Mouse (Mus musculus) urinary bladder, postnatal 14 days (tissue): ENCODE measurements at regions not wholly inside any gene's neighbourhood (a gene's known extent, or its start where the extent isn't known, plus 50 kb on each side); places are given as distances from the start of the nearest gene placed in this dataset.
"Not testable (repeated sequence)": the region's sequence is repeated elsewhere in the genome, so short reads cannot be mapped to it uniquely, and the experiment has no call there.

Experiments used
- DNase-seq: peaks from one replicate; pipeline ENCODE4 v3.0.0; 2021; ENCODE audit warnings: low spot score

DNA sequence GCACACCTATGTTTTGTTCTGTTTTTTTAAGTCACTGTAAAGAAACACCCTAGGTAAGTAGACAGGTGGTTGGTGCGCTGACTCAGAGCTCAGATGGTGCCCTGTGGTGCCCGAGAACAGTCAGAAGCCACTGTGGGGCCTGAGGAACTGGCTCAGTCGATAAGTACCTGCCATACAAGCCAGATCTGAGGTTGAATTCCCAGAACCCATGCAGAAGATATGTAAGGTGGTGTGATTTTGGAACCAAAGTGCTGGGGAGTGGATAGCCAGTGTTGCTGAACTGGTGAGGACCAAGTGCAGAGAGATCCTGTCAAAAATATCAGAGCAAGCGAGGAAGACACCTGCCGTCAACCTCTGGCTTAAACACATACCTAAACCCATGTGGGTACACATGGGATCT lies 65.4 kb downstream of the Chst1 start:
- no peak for DNase-seq

DNA sequence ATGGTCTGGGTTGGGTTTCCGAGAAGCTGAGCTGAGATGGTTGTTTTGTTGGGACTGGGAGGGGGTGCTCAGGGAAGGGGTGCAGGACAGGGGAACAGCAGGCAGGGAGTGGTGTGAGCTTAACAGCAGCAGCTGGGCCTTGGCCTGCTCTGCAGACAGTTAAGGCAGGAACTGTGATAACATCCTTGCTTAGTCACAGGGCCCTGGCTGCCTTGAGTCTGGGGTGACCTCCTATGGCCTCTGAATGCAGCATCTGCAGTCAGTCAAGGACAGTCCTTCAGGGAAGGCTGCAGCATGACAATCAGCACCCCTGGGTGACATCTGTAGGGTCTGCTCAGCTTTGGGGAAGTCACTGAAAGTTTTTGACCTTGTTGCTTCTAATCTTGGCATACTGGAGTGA lies 67.7 kb downstream of the Chst1 start:
- DNase-seq = peak; percentile 8

DNA sequence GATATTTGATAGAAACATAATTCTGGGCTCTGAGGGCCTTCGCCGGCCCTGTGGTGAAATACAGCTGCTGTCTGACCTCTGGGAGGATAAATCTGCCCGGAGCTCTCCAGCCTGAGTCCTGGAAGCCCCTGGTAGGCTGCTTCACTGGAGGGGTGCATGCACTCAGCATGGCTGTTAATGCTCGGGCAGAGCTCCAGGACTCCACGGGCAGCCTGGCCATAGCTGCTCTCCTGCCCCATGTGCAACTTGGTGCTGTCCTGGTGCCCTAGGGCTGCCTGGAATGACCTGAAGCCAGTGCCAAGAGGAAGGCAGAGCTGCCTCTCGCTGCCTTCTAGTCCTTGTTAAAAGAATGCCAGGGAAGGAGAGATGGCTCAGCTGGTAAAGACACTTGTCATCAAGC lies 68.2 kb downstream of the Chst1 start:
- no peak for DNase-seq

DNA sequence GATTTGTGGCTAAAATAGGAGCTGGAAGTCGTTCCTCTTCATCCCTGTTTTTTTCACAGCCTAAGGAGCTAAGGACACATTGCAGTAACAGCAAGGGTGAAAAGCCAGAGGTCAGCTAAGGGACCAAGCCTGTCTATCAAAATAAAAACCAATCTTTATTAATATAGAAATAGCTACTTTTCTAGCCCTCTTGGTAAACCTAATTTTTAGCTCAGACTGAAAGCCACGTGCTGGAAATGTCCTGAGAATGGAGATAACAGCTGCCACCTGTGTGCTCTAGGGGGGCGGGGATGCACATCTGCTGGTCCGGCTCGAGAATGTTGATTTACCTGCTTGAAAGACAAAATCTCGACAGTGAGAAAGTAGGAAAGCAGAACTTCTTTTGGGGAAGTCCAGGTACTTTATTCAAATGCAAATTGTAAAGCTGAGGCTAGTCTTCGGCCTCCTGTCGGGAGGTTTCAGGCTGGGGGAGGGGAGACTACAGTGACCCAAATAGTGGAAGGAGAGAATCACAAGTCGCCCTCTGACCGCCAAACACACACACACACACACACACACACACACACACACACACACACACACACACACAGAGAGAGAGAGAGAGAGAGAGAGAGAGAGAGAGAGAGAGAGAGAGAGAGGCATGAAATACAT lies 70.0 kb downstream of the Chst1 start:
- not testable (repeated sequence) for DNase-seq

DNA sequence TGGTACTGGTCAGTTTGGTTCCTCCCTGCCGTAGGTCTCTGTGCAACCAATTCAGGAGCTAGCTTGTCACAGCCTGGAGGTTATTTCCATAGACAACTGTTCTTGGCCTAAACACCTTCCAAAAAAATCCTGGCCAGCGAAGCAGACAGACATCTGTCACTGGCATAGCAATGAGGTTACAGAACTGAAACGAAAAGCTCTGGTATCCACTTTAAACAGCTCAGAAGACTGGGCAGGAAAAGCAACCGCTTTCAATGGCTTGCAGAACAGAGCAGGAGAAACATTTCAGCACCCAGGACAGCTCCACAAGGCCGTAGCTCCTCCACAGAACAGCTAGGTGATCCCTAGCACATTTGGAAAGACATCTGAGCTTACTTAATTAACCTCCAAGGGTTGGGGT lies 72.1 kb downstream of the Chst1 start:
- peak; percentile 63 for DNase-seq

DNA sequence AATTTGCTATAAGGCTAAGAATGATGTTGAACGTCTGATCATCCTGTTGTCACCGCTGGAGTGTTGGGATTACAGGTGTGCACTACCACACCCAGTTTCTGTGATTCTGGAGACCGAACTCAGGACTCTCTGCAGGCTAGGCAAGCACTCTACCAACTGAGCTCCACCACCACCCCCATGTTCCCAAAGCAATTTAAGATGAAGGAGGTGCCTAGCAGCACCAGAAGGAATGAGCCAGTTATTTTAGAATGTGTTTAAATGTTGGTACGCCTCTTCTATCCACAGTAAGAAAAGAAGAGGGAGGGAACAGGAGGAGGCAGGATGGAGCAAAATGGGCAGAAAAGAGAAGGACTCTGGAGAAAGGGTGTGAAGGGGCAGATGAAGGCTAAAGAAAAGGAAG lies 72.6 kb downstream of the Chst1 start:
- no peak for DNase-seq

DNA sequence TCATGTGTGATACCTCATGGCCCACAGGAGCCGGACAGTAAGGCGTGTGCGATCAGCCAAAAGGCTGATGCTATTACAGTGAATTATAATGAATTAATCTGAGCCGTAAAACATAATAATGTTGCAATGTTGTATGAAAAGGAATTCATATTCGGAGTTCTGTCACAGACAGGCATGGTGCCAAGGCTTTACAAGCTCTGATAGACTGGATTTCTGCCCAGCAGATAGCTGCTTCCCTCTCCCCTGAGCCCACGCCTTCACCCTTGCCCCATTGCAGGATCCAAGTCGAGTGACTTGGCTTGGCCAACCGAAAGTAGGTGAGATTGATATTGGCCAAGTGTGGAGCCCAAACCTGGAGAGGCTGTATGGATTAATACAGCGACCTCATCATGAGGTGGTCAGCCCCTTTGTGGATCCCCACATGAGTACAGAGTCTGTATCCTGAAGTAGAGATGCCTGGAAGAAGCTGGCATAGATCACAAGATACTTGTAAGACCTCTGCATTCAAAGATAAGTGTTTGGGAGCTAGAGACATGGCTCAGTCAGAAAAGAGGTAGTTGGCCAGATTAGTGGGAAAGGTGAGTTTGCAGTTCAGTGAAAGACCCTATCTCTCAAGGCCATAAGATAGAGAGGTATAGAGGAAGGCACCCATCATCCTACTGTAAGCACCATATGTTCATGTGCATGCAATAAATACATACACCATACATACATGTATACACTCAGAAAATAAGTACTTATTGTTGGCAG lies 73.7 kb downstream of the Chst1 start:
- DNase-seq = no peak

DNA sequence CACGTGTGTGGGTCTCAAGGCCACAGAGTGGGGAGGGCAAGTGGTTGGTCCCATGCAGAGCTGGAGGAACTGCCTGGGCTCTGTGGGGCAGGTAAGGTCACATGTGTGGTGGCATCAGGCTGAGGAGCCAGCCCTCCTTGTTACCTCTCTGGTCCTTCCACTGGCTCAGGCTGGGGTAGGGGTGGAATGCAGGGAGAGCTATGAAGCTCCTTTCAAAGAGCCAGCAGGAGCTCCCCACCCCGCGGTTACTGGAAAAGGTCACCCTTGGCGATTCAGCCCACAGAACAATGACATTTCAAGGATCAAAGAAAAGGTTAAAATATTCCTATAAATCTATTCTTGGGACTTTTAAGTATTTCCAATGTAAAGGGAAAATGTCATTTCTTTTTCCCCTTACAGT lies 74.4 kb downstream of the Chst1 start:
- DNase-seq = no peak

DNA sequence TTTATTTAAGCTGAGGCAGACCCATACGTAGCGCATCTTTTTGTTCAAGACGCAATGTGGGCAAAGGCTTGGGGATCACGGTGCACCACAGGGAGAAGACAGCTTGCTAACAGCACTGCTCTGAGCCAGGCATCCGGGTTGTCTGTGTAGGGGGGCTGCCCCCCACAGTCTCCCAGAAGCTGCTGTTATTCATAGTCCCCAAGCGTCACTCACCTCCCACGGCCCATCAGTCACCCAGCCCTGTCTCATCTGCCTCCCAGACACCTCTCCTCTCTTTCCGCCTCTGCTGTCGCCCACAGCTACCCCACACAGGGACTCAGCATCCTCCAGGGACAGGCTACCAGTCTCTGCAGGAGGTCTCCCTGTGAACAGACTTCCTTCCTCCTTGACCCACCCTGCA lies 75.7 kb downstream of the Chst1 start:
- DNase-seq = no peak

DNA sequence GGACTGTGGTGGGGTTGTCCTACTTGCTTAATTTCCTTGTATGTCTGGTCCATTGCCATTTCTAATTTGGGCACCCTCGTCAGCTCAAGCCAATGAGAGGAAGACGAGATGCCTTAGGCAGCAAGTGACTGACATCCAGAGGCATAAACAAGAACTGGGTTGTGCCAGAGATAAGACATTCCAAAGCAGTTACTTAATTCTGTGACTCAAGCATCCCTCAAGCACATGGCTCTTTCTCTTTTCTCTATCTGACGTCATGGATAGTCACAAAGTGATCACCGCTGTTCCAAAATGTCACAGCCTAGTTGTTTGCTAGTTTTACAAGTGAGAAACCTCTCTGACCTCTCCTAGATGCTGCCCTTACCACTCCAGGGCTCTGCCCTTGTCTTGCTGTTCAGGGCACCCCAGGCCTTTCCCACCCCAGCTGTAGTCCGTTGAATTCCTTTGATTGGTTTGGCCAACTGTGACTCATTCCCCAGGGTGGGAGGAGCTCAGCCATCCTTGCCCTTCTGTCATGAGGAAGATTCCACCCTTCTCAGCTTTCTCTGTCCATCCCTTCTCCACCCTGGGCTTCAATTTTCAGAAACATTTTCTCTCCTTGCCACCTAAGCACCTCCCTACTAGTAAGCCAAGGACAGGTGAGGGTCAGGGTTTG lies 78.9 kb downstream of the Chst1 start:
- no peak for DNase-seq

DNA sequence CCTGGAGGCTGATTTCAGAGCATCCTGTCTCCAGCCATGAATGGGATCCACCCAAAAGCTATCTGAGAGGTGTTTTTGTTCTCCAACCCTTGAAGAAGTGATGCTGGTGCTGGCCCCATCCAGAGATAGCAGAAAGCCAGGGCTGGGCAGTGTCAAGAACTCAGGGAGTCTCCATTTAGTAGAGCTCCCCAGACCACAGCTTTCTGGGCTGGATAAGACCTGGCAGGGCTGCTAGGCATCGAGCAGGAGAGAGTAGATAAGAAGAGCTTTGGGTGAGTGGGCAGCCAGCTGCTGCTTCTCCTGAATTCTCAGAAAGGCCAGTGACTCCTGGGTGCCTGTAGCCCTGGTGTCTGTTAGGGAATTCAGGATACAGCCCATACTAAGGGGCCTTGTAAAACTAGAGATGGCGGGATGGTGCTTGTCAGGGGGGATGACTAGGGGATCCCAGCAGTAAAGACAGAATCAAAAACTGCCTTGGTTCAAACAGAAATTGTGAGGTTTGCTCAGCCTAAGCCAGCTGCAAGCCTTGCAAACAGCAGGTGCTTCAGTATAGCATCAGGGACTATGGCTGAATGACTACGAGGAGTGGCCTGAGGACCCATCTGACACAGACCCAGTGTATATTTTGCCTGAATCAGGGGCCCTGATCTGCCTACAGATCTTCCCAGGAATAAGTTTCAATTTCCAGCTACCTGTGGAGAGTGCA lies 79.6 kb downstream of the Chst1 start:
- no peak for DNase-seq

DNA sequence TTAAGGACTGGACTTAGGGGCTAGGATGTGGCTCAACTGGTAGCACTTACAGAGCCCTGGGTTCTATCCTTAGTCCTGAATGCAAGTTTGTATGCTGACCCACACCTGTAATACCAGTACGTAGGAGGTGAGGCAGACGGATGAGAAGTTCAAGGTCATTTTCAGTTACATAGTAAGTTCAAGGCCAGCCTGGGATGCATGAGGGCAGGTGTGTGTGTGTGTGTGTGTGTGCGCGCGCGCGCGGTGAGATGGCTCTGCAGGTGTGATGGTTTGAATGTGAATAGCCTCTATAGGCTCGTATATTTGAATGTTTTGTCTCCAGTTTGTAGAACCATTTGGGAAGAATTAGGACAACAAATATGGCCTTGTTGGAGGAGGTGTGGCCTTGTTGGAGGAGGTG lies 82.7 kb downstream of the Chst1 start:
- no peak for DNase-seq

DNA sequence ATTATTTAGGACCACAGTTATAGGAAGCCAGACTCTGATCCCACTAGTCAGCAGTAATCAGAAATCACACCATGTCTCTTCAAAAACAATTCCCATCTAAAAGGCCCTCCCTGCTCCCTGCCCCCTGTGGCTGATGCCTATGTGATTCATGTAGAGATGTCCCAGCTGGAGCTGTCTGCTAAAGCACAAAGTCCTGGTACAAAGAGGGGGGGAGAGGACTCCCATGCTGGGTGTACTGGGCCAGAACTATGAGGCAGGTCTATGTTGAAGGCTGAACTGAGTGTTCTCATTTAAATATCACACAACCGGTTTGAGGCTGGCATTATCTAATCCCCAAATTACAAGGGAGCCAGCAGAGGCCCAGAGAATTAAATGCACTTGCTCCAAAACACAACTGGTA lies 88.2 kb downstream of the Chst1 start:
- DNase-seq = no peak

DNA sequence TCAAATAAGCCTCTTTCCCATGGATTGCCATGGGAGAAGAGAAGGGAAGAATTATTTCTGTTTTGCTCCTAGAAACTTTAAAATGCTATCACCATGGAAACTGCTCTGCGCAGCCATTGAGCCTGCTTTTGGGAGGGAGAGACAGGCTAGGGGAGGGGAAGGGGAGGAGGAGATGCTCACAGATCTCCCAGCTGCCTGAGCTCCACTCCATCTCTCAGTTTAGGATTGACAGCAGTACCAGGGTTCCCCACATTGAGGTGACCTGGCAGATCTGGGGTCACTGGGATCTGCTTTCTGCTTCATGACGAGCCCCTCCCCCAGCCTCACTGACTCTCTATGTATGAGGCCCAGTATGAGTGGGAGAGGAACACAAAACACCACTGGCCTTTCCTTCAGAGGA lies 89.7 kb downstream of the Chst1 start:
- no peak for DNase-seq

DNA sequence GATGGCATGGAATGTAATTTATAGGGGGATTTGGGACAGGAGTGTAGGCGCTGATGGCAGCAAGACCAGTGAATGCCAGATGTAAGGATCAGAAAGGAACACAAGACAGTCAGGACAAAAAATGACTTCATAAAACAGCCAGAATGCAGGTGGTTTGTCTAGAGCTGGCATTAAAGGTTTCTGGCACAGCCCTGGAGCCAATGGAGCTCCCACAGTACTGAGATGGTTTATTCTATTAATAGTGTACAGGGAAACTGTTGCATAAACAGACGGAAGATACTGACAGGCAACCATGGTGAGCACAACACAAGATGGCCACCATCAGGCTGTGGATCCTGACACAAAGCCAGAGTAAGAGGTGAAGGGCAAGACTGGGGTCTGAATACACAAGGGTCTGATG lies 90.8 kb downstream of the Chst1 start:
- no peak for DNase-seq

DNA sequence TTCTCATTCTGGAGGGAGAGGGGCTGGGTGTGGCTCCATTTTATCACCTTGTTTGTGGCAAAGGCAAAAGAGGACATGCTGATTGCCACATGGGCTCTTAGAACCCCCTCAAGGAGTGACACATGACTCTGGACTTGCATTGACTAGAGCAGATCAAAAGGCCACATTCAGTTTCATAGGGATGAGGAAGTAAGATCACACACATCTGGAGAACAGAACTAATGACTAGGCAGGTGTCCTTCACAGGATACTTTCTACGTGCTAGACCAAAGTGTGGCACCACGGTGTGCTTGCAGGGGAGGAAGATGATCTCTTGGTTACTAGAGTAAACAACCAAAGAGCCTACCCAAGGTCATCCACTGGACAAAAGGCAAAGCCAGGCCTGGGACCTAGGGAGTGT lies 91.9 kb downstream of the Chst1 start:
- no peak for DNase-seq

DNA sequence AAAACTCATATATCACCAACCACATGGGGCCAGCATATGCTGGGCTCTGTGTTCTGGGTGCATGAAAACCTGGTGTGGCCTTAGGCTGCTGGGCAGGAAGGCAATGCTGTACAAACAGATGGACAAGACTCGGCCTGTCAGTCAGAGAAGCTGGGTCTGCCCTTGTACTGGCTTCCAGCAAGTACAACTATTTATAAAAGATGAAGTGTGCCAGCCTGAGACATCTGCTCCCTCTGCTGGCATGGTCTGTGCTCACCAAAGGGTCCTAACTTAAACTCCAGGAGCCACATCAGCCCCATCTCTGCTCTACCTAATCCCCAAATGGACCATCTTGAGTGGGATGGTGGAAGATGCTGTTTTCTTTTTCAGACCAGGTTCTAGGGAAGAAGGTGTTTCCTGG lies 93.1 kb downstream of the Chst1 start:
- no peak for DNase-seq

DNA sequence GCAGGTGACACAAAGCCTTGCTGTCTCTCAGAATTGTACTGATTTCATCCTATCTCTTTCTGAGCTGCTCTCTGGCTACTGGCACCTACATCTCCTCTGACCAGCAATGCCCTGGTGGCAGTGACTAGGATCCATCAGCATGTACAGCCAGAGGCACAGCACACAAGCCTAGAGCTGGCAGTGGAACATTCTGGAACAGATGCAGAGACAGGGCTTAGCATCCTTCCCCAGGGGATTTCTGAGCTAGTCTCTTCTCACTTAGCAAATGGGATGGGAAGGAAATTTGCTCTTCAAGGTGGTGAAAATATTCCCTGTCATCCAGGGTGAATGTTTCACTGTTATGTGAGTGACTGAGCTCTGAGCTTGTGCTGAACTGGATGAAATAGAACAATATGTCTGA lies 93.5 kb downstream of the Chst1 start:
- no peak for DNase-seq

DNA sequence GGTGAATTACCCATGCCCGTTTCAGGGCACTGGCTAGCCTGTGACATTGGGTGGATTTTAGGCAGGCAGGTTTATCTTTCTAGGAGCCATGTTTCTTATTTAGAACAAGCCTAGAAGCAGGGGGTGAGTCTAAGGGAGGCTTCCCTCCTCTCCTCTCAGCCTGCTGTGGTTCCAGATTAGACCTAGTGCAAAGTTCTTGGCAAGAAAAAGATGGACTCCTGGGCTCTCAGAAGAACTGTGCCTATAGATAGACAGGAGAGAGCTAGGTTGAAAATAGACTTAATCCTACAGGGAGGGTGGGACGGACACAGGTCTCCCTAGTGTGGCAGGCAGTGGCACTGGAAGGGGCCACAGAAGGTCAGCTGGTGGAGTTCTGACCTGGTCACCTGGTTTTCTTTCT lies 95.3 kb downstream of the Chst1 start:
- no peak for DNase-seq

DNA sequence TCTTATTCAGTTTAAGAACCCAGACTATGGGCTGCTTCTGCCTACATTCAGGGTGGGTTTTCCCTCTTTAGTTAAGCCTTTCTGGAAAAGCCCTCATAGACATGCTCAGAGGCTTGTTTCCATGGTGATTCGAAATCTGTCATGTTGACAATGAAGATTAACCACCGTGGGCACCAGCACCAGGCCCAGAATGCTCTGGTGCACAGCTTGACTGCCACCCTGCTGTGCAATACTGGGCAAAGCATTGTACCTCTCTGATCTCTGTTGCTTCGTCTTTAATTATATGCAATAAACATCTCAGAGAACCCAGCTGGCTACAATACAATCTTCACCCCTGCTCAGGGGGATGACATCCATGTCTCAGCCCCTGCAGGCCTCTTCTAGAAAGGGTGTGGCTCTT lies 96.4 kb downstream of the Chst1 start:
- DNase-seq = no peak

DNA sequence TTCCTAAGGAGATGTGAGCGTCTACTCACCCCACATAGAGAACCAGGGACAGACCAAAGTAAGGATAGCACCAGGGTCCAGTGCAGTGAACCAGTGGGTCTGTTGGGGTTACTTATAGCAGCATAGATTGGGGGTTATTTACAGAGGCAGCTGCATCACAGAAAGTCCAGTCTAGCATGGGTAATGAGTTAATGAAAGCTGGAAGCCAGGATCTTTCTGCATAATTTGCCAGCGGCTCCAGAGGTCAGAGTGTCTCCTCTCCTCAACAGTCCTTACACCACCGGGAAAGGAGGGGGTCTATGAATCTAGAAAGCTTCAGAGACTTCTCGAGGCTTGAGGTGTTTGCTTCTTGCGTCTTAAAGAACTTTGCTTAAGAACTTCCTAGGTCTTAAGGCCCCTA lies 98.2 kb downstream of the Chst1 start:
- no peak for DNase-seq

DNA sequence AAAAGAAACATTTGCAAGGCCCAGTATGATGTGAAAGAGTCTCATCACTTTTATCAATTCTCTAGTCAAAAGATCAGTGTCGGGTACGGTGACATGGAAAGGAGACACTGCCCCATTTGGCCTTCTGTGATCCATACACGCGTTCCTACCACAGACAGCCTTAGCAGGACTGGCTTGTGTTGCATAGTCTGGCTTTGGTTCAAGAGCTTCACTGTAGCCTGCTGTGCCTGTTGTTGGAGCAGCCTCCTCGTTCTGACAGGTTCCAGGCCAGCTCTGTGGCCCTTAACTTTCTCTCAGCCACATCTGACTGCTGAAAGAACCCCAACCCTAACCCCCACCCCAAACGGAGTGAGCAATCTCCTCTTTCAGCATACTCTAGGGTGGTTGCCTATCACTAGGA lies 99.9 kb downstream of the Chst1 start:
- no peak for DNase-seq

DNA sequence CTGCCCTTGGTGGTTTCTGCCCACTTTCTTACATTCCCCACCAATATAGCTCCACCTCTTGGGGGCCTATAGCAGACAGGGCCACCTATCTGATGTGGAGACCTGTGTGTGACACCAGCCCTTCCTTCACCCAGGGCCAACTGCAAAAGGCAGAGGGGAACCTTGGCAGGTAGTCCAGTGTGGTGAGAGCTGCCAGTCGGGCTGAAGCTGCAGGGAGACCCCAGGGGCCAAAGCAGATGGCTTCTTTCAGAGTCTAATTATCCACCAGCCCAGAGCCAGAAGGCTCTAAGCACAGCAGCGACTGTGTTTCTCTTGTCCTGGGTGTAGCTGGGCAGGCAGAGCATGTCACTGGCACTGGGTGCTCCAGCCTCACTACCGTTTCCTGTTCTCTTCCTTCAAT lies 104.5 kb downstream of the Chst1 start:
- no peak for DNase-seq
